Mouse (Mus musculus): ENCODE measurements around the gene Atp2c1.

Gene Atp2c1

GRCm38 (mm10) chr9:105488363-105488762 is 38.8 kb downstream of the Atp2c1 start:
- DNase-seq (ENCODE audit: low spot score) = no peak

- DNase-seq (ENCODE audit: low spot score) = no peak
Observed at GRCm38 (mm10) chr9:105484338-105485084, 42.6 kb downstream of the Atp2c1 start.

- DNase-seq (ENCODE audit: low spot score) = no peak
Observed at GRCm38 (mm10) chr9:105483880-105484279, 43.2 kb downstream of the Atp2c1 start.

GRCm38 (mm10) chr9:105482715-105483510 is 44.2 kb downstream of the Atp2c1 start:
- no peak for DNase-seq (ENCODE audit: low spot score)

- peak; percentile 53 for DNase-seq (ENCODE audit: low spot score)
Observed at GRCm38 (mm10) chr9:105482070-105482469, 45.0 kb downstream of the Atp2c1 start.

GRCm38 (mm10) chr9:105476134-105476533 is 51.0 kb downstream of the Atp2c1 start:
- DNase-seq (ENCODE audit: low spot score) = no peak

- DNase-seq (ENCODE audit: low spot score) = no peak
Observed at GRCm38 (mm10) chr9:105474910-105475309, 52.2 kb downstream of the Atp2c1 start.

- no peak for DNase-seq (ENCODE audit: low spot score)
Observed at GRCm38 (mm10) chr9:105467787-105468186, 59.3 kb downstream of the Atp2c1 start.

GRCm38 (mm10) chr9:105461496-105461895 is 65.6 kb downstream of the Atp2c1 start:
- DNase-seq (ENCODE audit: low spot score) = no peak

- DNase-seq (ENCODE audit: low spot score) = no peak
Observed at GRCm38 (mm10) chr9:105459032-105459431, 68.1 kb downstream of the Atp2c1 start.

- no peak for DNase-seq (ENCODE audit: low spot score)
Observed at GRCm38 (mm10) chr9:105408549-105408948, 118.6 kb downstream of the Atp2c1 start.

- peak; percentile 97 for DNase-seq (ENCODE audit: low spot score)
Observed at GRCm38 (mm10) chr9:105395218-105395627, 131.9 kb downstream of the Atp2c1 start, which contains the start of the genes Aste1 and Nek11. TSS of gene Aste1 (plus strand) at chr9:105395392. TSS of gene Nek11 (minus strand) at chr9:105395524.

GRCm38 (mm10) chr9:105394720-105395119 is 132.4 kb downstream of the Atp2c1 start:
- no peak for DNase-seq (ENCODE audit: low spot score)

- no peak for DNase-seq (ENCODE audit: low spot score)
Observed at GRCm38 (mm10) chr9:105390616-105391015, 136.5 kb downstream of the Atp2c1 start.

GRCm38 (mm10) chr9:105389289-105389688 is 137.8 kb downstream of the Atp2c1 start:
- peak; percentile 88 for DNase-seq (ENCODE audit: low spot score)

- DNase-seq (ENCODE audit: low spot score) = no peak
Observed at GRCm38 (mm10) chr9:105387403-105387802, 139.7 kb downstream of the Atp2c1 start.

- no peak for DNase-seq (ENCODE audit: low spot score)
Observed at GRCm38 (mm10) chr9:105379533-105380145, 147.5 kb downstream of the Atp2c1 start.

GRCm38 (mm10) chr9:105377622-105378021 is 149.5 kb downstream of the Atp2c1 start:
- no peak for DNase-seq (ENCODE audit: low spot score)

GRCm38 (mm10) chr9:105376954-105377530 is 150.1 kb downstream of the Atp2c1 start:
- DNase-seq (ENCODE audit: low spot score) = no peak

GRCm38 (mm10) chr9:105376411-105376810 is 150.7 kb downstream of the Atp2c1 start:
- DNase-seq (ENCODE audit: low spot score) = no peak

GRCm38 (mm10) chr9:105374361-105374760 is 152.8 kb downstream of the Atp2c1 start:
- no peak for DNase-seq (ENCODE audit: low spot score)

- DNase-seq (ENCODE audit: low spot score) = no peak
Observed at GRCm38 (mm10) chr9:105368605-105369004, 158.5 kb downstream of the Atp2c1 start.

Data from testis, postnatal 10 days (tissue).